Mouse (Mus musculus) lung, embryonic 16.5 days (tissue): ENCODE measurements at regions not wholly inside any gene's neighbourhood (a gene's known extent, or its start where the extent isn't known, plus 50 kb on each side); places are given as distances from the start of the nearest gene placed in this dataset.

ENCODE experiments used
- ATAC-seq: fragments of 200-750 bp; cut with Nextera tagmentation; 2 replicates; pipeline ENCODE4 v1.8.0; 2017; ENCODE audit warnings: low read depth, mild to moderate bottlenecking, moderate library complexity
- H3K27ac ChIP-seq: fragments of 300-500 bp; sonication (generic); 2 replicates; pipeline ENCODE4 v1.5.1; 2014; ENCODE audit warnings: mild to moderate bottlenecking, control low read depth, low read length
- H3K27me3 ChIP-seq: fragments of 300-500 bp; sonication (generic); 2 replicates; pipeline ENCODE4 v1.6.1; 2014; ENCODE audit warnings: low read depth, low read length, mixed read lengths; ENCODE audit not compliant: control insufficient read depth, insufficient read depth
- H3K36me3 ChIP-seq: fragments of 300-500 bp; sonication (generic); 2 replicates; pipeline ENCODE4 v1.6.1; 2014; ENCODE audit warnings: low read length; ENCODE audit not compliant: control insufficient read depth, insufficient read depth
- H3K4me1 ChIP-seq: fragments of 300-500 bp; sonication (generic); replicated peaks from 2 replicates; pipeline ENCODE4 v1.6.1; 2014; ENCODE audit warnings: low read length, mixed read lengths; ENCODE audit not compliant: control insufficient read depth, insufficient read depth
- H3K4me2 ChIP-seq: fragments of 300-500 bp; sonication (generic); 2 replicates; pipeline ENCODE4 v1.6.1; 2014; ENCODE audit warnings: low read depth, low read length, control low read depth
- H3K4me3 ChIP-seq: fragments of 300-500 bp; sonication (generic); 2 replicates; pipeline ENCODE4 v1.5.1; 2014; ENCODE audit warnings: mild to moderate bottlenecking, low read length, control low read depth
- H3K9ac ChIP-seq: fragments of 300-500 bp; sonication (generic); 2 replicates; pipeline ENCODE4 v1.6.1; 2014; ENCODE audit warnings: low read length, control low read depth
- H3K9me3 ChIP-seq: fragments of 300-500 bp; sonication (generic); 2 replicates; pipeline ENCODE4 v1.6.1; 2016; ENCODE audit warnings: low read length; ENCODE audit not compliant: control insufficient read depth
- WGBS: fragments of 180-500 bp; shearing (Covaris S2); extraction: QIAGEN DNeasy Blood & Tissue Kit; methylation state at CpG from one replicate; pipeline ENCODE4 v1.1.7; 2014; 5-methylcytosine and 5-hydroxymethylcytosine counted together

DNA sequence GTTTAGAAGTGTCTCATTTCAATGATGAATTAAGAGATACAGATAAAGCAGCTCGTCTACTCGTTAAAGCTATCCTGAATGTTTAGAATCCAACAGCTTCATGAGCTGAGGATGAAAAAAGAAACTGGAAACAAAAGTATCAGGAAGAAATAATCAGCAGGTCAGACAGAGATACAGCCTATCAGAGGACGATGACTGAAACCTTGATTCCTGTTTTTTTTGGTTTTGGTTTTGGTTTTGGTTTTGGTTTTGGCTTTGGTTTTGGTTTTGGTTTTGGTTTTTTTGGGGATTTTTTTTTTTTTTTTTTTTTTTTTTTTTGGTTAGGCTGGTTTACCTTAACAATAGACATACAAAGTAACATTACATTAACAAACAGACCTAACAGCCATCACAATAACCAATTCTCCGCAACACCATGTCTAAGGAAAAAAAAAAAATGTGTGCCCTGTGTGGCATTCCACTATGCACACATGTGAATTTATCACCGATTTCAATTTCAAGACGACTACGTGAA is 66.9 kb upstream of the Pdha2 start:
- WGBS, result 69% methylated on average over 7 of the region's 7 CpGs
- no peak overlapping the region for H3K4me2 ChIP-seq
- no peak overlapping the region for H3K27ac ChIP-seq
- ATAC-seq, result no peak
- H3K27me3 ChIP-seq, result no peaks in the 10 kb centered on the region
- H3K36me3 ChIP-seq, result no peaks in the 10 kb centered on the region
- no peaks in the 10 kb centered on the region for H3K4me1 ChIP-seq
- no peak overlapping the region for H3K9ac ChIP-seq
- no peaks in the 10 kb centered on the region for H3K9me3 ChIP-seq
- H3K4me3 ChIP-seq, result no peak overlapping the region

DNA sequence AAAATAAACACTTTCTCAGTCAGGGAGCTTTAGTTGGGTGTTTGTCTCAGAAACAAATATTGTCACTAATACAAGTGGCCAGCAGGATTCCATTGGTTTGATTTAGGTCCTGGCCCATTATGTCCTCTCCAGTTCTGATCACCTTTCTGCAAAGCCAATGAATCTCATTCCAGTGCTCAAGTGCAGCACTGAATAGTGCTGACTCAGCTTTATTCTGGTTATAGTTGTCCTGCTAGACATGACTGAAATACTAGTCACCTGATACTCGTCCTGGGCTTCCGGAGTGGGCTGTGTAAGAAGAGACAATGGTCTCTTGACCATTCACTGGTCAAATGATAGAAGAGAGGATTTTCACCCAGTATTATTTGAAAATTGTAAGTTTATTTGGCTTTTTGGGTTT is 81.6 kb upstream of the Pdha2 start:
- H3K27me3 ChIP-seq, result no peaks in the 10 kb centered on the region
- 70% methylated on average over 2 of the region's 2 CpGs for WGBS

DNA sequence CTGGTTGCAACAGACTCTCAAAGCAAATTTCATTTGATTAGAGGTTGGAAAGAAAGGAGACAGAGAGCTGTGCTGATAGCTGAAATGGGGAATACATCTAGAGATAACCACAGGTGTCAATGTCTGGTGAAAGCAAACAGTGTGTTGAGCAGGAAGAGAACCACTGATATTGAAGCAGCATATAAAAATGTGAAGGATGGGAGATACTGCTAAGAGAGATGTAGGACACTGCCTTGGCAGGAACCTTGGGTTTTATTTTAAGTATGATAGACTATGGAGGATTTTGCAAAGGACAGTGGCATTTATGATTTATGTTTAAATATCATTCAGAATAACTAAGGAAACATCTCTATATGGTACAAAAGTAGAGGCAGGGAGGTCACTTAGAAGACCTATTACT is 84.7 kb upstream of the Pdha2 start:
- no peak overlapping the region for H3K4me3 ChIP-seq
- no peaks in the 10 kb centered on the region for H3K4me1 ChIP-seq
- no peak overlapping the region for H3K27ac ChIP-seq
- no peak for ATAC-seq
- no peak overlapping the region for H3K9ac ChIP-seq
- H3K36me3 ChIP-seq, result no peaks in the 10 kb centered on the region
- H3K4me2 ChIP-seq, result no peak overlapping the region
- H3K9me3 ChIP-seq, result no peaks in the 10 kb centered on the region
- H3K27me3 ChIP-seq, result no peaks in the 10 kb centered on the region

More for the DNA sequence above, 81.6 kb upstream of the Pdha2 start:
- no peak overlapping the region for H3K27ac ChIP-seq
- H3K4me2 ChIP-seq, result no peak overlapping the region
- ATAC-seq, result no peak
- no peaks in the 10 kb centered on the region for H3K9me3 ChIP-seq
- no peak overlapping the region for H3K9ac ChIP-seq
- no peak overlapping the region for H3K4me3 ChIP-seq
- no peaks in the 10 kb centered on the region for H3K4me1 ChIP-seq
- H3K36me3 ChIP-seq, result no peaks in the 10 kb centered on the region

DNA sequence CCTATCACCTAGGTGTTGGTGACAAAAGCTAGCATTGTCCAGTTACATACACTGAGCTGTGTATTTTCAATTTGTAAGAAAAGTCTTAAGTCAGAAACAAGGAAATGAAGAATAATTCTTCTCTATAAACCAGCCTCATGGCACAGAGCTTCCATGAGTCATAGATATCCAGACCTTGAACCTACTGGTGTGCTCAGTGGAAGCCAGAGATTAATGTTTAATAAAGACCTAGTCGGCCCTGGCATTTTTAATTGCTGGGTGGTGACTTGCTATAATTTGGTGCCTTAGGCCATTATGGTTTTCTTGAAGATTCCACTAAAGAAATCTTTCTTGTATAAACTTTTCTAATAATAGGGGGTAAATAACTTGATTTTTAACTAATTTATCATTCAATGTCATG is 87.6 kb upstream of the Pdha2 start:
- H3K36me3 ChIP-seq, result no peaks in the 10 kb centered on the region
- no peak for ATAC-seq
- no peaks in the 10 kb centered on the region for H3K9me3 ChIP-seq
- no peak overlapping the region for H3K4me2 ChIP-seq
- no peaks in the 10 kb centered on the region for H3K4me1 ChIP-seq
- no peaks in the 10 kb centered on the region for H3K27me3 ChIP-seq
- no peak overlapping the region for H3K27ac ChIP-seq
- H3K4me3 ChIP-seq, result no peak overlapping the region
- H3K9ac ChIP-seq, result no peak overlapping the region
- WGBS, result 78% methylated on average over 1 of the region's 1 CpGs

DNA sequence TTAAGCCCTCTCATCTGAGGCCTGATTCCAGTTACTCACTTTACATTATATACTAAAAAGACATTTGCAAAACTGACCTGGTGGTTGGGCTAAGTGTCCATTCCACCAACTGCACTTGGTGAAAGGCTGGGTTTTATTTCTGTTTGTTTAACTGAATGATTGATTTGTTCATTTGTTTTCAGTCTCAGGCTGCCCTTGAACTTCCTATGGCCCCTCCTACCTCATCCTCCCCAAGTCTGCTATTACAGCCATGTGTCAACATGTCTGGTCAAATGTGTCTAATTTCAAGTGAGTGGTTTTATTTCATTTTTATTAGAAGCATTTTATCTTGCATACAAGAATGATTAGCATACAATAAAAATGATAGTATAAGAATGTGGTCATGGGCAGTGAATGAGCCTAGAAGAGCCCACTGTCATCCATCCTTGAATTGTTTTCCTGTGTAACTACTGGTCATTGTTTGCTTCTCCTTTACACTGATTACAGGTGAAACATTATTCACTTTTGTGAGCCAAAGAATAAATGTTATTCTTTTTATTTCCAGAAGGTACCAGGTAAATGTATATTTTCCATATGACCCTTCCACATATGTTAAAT is 121.5 kb upstream of the Pdha2 start:
- H3K4me3 ChIP-seq, result no peak overlapping the region
- H3K9ac ChIP-seq, result no peak overlapping the region
- H3K36me3 ChIP-seq, result no peaks in the 10 kb centered on the region
- no peak overlapping the region for H3K27ac ChIP-seq
- H3K9me3 ChIP-seq, result no peaks in the 10 kb centered on the region
- no peaks in the 10 kb centered on the region for H3K4me1 ChIP-seq
- no peak for ATAC-seq
- H3K4me2 ChIP-seq, result no peak overlapping the region
- no peaks in the 10 kb centered on the region for H3K27me3 ChIP-seq

DNA sequence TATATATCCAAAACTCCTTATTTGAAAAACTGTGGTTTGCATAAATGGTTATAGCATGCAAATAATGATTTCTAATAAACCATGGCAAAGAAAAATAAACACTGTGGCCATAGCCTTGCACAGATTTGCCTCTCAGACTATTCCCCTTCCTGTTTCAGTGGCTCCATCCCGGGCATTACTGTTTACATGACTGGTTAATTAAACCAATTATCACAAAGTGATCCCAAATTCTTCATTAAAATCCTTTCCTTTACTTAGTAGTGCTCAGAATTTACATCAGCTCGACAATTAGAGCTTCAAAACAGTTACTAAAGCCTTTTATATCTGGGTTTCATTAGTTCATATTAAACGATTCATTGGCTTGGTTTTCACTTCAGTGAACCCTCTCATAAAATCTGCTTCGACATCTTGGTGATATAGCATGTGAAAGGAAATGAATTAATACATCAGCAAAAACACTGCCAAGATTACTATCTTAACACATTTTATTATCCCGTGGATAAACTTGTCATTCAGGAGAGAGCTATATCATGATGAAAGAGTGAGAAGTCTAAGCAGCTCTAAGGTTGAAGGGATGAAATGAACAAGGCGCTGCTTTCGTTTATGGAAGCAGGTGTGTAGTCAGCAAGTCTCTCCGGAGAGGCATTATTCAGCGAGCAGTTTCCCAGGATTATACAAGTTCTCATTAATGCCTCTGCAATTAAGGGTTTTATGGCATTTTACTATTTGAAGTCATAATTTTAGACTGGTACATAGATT is 126.2 kb upstream of the Pdha2 start:
- H3K9ac ChIP-seq, result no peak overlapping the region
- no peak overlapping the region for H3K4me2 ChIP-seq
- WGBS, result 57% methylated on average over 9 of the region's 9 CpGs
- no peaks in the 10 kb centered on the region for H3K4me1 ChIP-seq
- H3K4me3 ChIP-seq, result no peak overlapping the region
- no peak overlapping the region for H3K27ac ChIP-seq
- ATAC-seq, result no peak
- no peaks in the 10 kb centered on the region for H3K36me3 ChIP-seq
- H3K9me3 ChIP-seq, result no peaks in the 10 kb centered on the region
- H3K27me3 ChIP-seq, result no peaks in the 10 kb centered on the region

DNA sequence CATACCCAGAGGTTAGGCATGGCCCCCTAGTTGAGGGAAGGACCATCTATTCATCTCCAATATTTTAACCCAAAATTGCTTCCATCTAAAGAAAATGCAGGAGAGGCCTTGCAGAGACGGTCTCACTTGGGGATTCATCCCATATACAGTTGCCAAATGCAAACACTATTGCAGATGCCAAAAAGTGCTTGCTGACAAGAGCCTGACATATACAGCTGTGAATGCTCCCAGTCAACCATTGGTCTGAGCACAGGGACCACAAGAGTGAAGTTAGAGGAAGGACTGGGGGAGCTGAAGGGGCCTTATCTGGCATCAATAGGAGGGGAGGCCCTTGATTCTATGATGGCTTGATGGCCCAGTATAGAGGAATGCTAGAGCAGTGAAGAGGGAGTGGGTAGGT is 111.1 kb upstream of the Unc5c start:
- Histone ChIP-seq H3K27ac (no peak overlapping the region), H3K4me3 (no peak overlapping the region), H3K4me2 (no peak overlapping the region), H3K9me3 (no peaks in the 10 kb centered on the region), H3K9ac (no peak overlapping the region), H3K4me1 (no peaks in the 10 kb centered on the region), H3K36me3 (no peaks in the 10 kb centered on the region), H3K27me3 (no peaks in the 10 kb centered on the region)
- 53% methylated on average over 1 of the region's 1 CpGs for WGBS
- ATAC-seq, result 0 out of 2 replicates have a peak, but pooled peaks have one; percentile 26

DNA sequence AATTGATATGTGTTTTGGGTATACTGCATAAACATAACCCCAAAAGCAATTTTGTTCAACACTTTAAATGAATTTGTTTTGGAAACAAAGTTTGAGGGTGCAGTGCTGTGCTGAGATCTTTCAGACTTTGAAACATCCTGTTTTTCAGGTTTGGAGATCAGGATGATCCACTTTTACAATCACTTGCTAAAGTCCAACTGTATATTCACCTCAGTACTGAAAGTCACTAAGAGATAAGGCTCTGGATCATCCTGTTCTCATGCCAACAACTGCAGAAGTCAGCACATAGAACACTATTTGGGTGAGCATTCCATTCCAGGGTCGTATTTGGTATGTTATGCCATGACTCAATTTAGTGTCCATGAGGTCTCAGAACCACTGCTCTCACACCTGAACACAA is 72.0 kb upstream of the Unc5c start:
- ATAC-seq, result no peak
- H3K9ac ChIP-seq, result no peak overlapping the region
- 71% methylated on average over 1 of the region's 1 CpGs for WGBS
- no peaks in the 10 kb centered on the region for H3K4me1 ChIP-seq
- no peak overlapping the region for H3K27ac ChIP-seq
- H3K9me3 ChIP-seq, result no peaks in the 10 kb centered on the region
- no peak overlapping the region for H3K4me2 ChIP-seq
- no peaks in the 10 kb centered on the region for H3K36me3 ChIP-seq
- H3K27me3 ChIP-seq, result no peaks in the 10 kb centered on the region
- no peak overlapping the region for H3K4me3 ChIP-seq

DNA sequence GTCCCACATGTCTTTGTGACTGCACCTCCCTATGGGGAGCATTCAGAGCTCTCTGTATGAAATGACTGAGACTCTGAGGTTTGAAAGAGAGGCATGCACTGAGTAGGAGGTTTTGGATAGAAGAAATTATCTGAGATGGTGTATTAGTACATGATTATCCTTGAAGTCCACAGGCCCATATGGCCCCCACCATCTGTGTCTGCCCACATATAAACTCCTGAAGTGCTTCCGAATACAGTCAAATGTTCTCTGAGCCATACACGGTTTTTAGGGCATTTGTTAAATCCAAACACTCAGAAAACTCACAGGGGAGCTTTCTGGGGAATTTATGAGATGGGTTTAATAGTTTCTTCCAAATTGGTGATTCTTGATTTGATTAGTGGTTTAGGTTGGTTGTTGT is 66.8 kb upstream of the Unc5c start:
- H3K9ac ChIP-seq, result no peak overlapping the region
- H3K4me1 ChIP-seq, result no peaks in the 10 kb centered on the region
- 69% methylated on average over 2 of the region's 2 CpGs for WGBS
- no peak overlapping the region for H3K4me2 ChIP-seq
- H3K36me3 ChIP-seq, result no peaks in the 10 kb centered on the region
- ATAC-seq, result no peak
- no peak overlapping the region for H3K4me3 ChIP-seq
- no peaks in the 10 kb centered on the region for H3K9me3 ChIP-seq
- H3K27ac ChIP-seq, result no peak overlapping the region
- H3K27me3 ChIP-seq, result no peaks in the 10 kb centered on the region
